Mouse (Mus musculus) E14TG2a.4 (cell line): ENCODE data around the gene Fam49a.

Source experiments
- H3K27me3 ChIP-seq: 2 replicates; pipeline ENCODE4 v1.6.1; 2014; ENCODE audit warnings: low read length, control low read depth; ENCODE audit not compliant: insufficient read depth
- H3K36me3 ChIP-seq: 2 replicates; pipeline ENCODE4 v1.6.1; 2014; ENCODE audit warnings: low read length, control low read depth; ENCODE audit not compliant: insufficient read depth
- H3K4me1 ChIP-seq: replicated peaks from 2 replicates; pipeline ENCODE4 v1.6.1; 2014; ENCODE audit warnings: low read depth, low read length, control low read depth
- H3K4me3 ChIP-seq: replicated peaks from 2 replicates; pipeline ENCODE4 v1.5.1; 2014; ENCODE audit warnings: mild to moderate bottlenecking, low read length
- H3K9me3 ChIP-seq: 2 replicates; pipeline ENCODE4 v1.6.1; 2014; ENCODE audit warnings: low read length, control low read depth
- CTCF ChIP-seq: conservative IDR thresholded peaks from 2 replicates; pipeline ENCODE4 v1.5.1; 2014; ENCODE audit warnings: low read length
- NANOG ChIP-seq: IDR thresholded peaks from 2 replicates; pipeline ENCODE4 v1.6.1; 2014; ENCODE audit warnings: borderline replicate concordance, low read length, mixed read lengths
- POU5F1 ChIP-seq: IDR thresholded peaks from 2 replicates; pipeline ENCODE4 v1.6.1; 2014; ENCODE audit warnings: low read length, borderline replicate concordance

Gene Fam49a

DNA sequence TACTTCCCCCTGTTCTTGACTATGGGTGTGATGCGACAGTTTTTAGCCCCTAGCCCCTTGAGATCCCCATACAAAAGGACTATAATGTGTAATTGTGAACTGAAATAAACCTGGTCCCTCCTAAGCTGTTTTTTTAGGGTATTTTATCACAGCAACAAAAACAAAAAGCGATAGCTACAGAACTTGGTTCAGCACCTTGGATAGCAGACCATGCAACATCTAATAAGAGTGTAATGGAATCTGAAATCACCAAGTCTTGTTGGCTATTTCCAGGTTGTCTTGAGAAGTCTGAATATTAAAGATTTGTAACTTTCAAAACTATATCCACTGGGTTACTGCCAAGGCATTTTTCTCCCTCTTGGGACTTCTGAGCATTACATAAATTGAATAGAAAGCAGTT lies 117.1 kb downstream of the Fam49a start:
- Histone ChIP-seq H3K27me3 (no peaks in the 10 kb centered on the region), H3K4me1 (peaks cover 9% of the 10 kb centered on the region), H3K36me3 (no peaks in the 10 kb centered on the region), H3K9me3 (no peaks in the 10 kb centered on the region), H3K4me3 (no peak overlapping the region)
- TF ChIP-seq POU5F1 (no peak), NANOG (no peak), CTCF (no peak)

DNA sequence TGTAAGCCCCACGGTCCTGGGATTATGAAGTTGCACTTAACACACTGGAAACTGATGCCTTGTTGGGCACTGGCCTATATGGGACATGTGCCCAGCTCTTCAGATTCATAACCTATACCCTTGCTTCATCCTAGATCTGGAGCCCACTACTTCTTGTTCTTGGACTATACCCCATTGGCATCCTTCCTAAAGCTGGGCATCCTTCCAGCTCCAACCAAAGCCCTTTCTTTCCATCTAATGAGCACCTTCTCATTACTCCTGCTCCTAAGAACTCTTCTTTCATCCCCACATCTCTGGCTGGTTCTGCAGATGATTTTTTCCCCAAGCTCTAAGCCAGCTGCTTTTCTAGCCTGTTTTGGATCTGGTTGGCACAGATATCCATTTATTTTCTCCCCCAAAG lies 127.3 kb downstream of the Fam49a start:
- H3K36me3 ChIP-seq: no peaks in the 10 kb centered on the region
- TF ChIP-seq NANOG (no peak), CTCF (no peak), POU5F1 (no peak)
- no peak overlapping the region for H3K4me3 ChIP-seq
- H3K4me1 ChIP-seq: peaks cover 16% of the 10 kb centered on the region
- peaks cover 12% of the 10 kb centered on the region; the same call in 1 of the 2 replicates for H3K9me3 ChIP-seq
- no peaks in the 10 kb centered on the region for H3K27me3 ChIP-seq

DNA sequence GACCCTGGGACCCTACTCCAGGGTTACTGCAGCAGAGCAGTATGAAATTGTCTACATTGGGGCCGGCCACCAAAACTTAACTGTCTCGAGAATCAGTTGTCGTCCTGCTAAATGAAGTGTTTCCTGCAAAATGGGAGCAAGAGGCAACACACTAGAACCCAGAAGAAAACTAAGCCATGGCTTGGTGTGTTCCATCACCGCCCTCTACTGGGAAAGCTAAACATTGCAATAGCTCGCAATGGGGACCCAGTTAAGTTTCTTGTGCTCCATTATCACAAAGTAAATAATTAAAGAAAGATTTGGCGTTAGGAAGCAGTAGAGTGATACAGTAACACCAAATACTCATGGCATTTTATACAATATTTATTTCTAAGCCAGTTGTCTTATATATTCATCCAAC lies 134.3 kb downstream of the Fam49a start:
- Histone ChIP-seq H3K36me3 (no peaks in the 10 kb centered on the region), H3K4me3 (no peak overlapping the region), H3K27me3 (peaks cover 5% of the 10 kb centered on the region), H3K4me1 (peaks cover 8% of the 10 kb centered on the region), H3K9me3 (no peaks in the 10 kb centered on the region)
- TF ChIP-seq POU5F1: no peak
- peak; percentile 92 for TF ChIP-seq CTCF
- no peak for TF ChIP-seq NANOG

DNA sequence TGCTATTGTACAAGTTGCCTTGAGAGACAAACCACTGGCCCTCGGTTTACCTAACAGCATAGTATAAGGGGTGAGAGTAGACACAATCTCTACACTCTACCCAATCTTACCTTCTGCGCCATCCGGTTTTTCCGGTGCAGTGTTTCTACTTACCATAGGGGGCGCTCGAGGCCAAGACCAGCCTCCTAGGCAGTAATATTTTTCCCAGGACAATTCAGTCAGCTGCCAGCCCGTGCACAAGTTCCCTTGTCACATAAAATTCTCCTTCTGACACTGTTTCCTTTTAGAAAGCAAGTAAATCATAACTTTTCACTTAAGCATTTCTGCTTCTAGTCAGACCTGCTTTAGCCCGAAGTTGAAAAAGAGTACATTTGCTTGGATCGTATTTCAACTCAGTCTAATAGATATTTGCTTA lies 139.1 kb downstream of the Fam49a start:
- no peaks in the 10 kb centered on the region for H3K9me3 ChIP-seq
- TF ChIP-seq NANOG (no peak), POU5F1 (no peak), CTCF (peak; percentile 75)
- no peaks in the 10 kb centered on the region for H3K36me3 ChIP-seq
- no peak overlapping the region for H3K4me3 ChIP-seq
- peaks cover 7% of the 10 kb centered on the region for H3K27me3 ChIP-seq
- H3K4me1 ChIP-seq: peaks cover 14% of the 10 kb centered on the region

DNA sequence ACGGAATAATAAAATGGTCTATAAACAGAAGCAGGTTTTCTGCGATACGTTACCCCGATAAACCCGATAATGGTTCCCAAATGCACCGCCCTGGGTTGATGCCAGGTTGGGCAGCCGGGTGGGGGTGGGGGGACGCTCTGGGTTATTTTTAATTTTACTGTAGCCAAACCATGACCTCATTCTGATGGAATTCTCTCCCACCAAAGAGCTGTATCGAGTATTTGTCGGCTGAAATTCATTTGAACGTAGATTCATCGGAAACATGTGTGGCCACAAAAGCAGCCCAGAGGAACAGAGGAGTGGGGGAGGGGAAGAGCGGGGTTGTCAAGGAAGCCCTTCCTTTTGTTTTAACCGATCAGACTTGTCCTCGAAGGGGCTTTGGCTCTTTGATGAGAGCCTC lies 139.6 kb downstream of the Fam49a start:
- TF ChIP-seq NANOG (no peak), CTCF (no peak), POU5F1 (no peak)
- Histone ChIP-seq H3K27me3 (peaks cover 7% of the 10 kb centered on the region), H3K9me3 (no peaks in the 10 kb centered on the region), H3K36me3 (no peaks in the 10 kb centered on the region), H3K4me1 (peaks cover 14% of the 10 kb centered on the region), H3K4me3 (no peak overlapping the region)

DNA sequence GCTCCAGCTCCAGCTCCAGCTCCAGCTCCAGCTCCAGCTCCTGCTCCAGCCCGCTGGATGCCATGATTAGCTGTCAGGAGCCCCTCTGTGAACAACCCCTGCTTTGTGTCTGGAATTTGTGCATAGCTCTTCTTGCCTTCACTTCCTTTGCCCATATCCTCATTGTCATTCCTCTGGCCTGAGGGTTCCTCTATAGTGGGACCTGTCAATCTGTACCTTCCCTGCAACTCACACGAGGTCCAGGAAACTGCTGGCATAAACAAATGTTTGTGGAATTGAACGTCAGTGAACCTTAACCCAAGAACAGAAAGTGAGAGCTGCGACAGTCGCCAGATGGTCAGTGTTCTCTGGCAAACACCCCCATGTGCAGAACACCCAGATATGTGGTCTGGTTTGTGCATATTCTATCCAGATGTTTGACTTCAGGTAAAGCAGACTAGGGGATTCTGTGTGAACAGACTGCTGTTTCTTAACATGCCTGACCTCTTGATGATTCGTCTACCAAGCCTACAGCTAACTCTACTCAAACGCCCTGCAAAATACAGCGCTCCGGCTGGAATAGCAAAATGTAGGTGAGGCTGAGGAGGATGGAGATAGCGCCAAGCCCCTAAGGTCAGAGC lies 143.7 kb downstream of the Fam49a start:
- Histone ChIP-seq H3K9me3 (no peaks in the 10 kb centered on the region), H3K27me3 (0 out of 2 replicates have a peak, but pooled peaks cover 2% of the 10 kb centered on the region), H3K36me3 (no peaks in the 10 kb centered on the region), H3K4me3 (no peak overlapping the region), H3K4me1 (peaks cover 10% of the 10 kb centered on the region)
- TF ChIP-seq CTCF (no peak), POU5F1 (no peak), NANOG (no peak)

DNA sequence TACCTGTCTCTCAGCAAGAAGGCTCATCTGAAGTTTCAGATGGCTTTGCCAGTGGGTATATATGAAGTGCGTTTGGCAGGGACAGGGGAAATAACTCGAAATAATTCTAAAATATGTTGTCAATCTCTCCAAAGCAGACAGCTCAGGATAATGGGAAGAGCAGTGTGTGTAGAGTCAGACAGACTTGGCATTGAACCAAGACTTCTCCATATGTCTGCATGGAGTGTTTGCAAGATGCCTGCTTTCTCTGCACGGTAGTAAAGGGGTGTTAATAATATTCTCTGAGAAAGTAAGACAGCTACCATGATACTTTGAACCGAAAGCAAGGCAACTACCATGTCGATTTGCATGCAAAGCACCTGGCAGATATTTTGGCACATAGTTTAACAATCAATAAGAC lies 147.1 kb downstream of the Fam49a start:
- no peaks in the 10 kb centered on the region for H3K36me3 ChIP-seq
- H3K27me3 ChIP-seq: no peaks in the 10 kb centered on the region
- no peak overlapping the region for H3K4me3 ChIP-seq
- no peaks in the 10 kb centered on the region for H3K9me3 ChIP-seq
- H3K4me1 ChIP-seq: no peaks in the 10 kb centered on the region
- TF ChIP-seq NANOG: no peak
- no peak for TF ChIP-seq POU5F1
- TF ChIP-seq CTCF: no peak

DNA sequence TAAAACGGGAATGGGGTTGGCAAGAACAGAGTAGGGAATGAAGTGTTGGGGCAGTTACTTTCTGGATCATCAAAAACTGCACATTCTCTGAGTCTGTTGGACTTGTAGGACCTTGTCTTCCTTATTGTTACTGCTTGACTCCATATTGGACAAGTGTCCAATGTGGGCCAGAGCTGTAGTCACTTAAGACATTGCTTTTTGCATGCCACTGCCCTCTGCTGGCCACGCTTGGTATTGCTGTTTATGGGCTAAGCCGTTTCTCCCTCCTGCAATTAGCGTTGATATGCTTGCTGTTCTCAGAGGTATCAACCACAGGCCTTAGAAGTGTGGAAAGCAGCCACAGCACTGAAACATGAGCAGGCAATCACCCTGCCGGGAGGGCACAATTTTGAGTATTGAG lies 150.7 kb downstream of the Fam49a start:
- Histone ChIP-seq H3K9me3 (no peaks in the 10 kb centered on the region), H3K27me3 (0 out of 2 replicates have a peak, but pooled peaks cover 2% of the 10 kb centered on the region), H3K4me3 (no peak overlapping the region), H3K4me1 (no peaks in the 10 kb centered on the region), H3K36me3 (no peaks in the 10 kb centered on the region)
- TF ChIP-seq CTCF (peak; percentile 98), POU5F1 (no peak), NANOG (no peak)

DNA sequence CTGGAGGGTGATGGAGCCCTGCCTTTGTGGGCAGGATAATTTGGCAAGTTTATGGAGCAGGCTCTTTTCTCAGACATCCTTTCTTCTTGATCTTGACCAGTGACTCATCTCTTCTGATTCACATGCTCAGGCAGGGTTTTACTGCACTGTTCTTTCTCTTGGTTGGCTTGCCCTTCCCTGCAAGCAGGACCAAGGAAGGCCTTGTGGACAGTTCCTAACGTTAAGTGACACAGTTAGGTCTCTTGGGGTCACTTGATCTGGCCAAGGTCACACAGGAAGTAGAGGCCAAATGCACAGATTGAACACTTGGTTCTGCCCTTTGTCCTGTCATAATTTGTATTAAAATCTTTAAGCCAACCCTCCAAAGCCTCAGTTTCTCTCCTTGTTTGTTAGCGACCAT lies 158.5 kb downstream of the Fam49a start:
- Histone ChIP-seq H3K4me1 (peaks cover 14% of the 10 kb centered on the region), H3K36me3 (no peaks in the 10 kb centered on the region), H3K9me3 (no peaks in the 10 kb centered on the region), H3K4me3 (no peak overlapping the region), H3K27me3 (peaks cover 18% of the 10 kb centered on the region)
- TF ChIP-seq NANOG: no peak
- TF ChIP-seq POU5F1: no peak
- TF ChIP-seq CTCF: no peak
